Mouse (Mus musculus) forebrain, embryonic 13.5 days (tissue): ENCODE measurements around the gene Efna5. TPM values are rescaled to one million over a fixed set of nuclear protein-coding genes. Genes with fewer than 3 reads are reported as not detected.

ENCODE experiments used
- ATAC-seq: fragments of 200-750 bp; cut with Nextera tagmentation; 2 replicates; pipeline ENCODE4 v1.8.0; 2017
- H3K27ac ChIP-seq: fragments of 300-500 bp; sonication (generic); 2 replicates; pipeline ENCODE4 v1.5.1; 2015; ENCODE audit warnings: inconsistent platforms, mild to moderate bottlenecking, moderate library complexity
- H3K27me3 ChIP-seq: fragments of 300-500 bp; sonication (generic); 2 replicates; pipeline ENCODE4 v1.6.1; 2015; ENCODE audit warnings: mild to moderate bottlenecking, inconsistent platforms
- H3K36me3 ChIP-seq: fragments of 300-500 bp; sonication (generic); 2 replicates; pipeline ENCODE4 v1.6.1; 2015; ENCODE audit warnings: mild to moderate bottlenecking, inconsistent platforms; ENCODE audit not compliant: poor library complexity, severe bottlenecking
- H3K4me1 ChIP-seq: fragments of 300-500 bp; sonication (generic); 2 replicates; pipeline ENCODE4 v1.6.1; 2015; ENCODE audit warnings: inconsistent platforms
- H3K4me2 ChIP-seq: fragments of 300-500 bp; sonication (generic); 2 replicates; pipeline ENCODE4 v1.6.1; 2015; ENCODE audit warnings: inconsistent platforms, mild to moderate bottlenecking, moderate library complexity
- H3K4me3 ChIP-seq: fragments of 300-500 bp; sonication (generic); 2 replicates; pipeline ENCODE4 v1.5.1; 2015; ENCODE audit warnings: mild to moderate bottlenecking, inconsistent platforms
- H3K9ac ChIP-seq: fragments of 300-500 bp; sonication (generic); 2 replicates; pipeline ENCODE4 v1.6.1; 2015; ENCODE audit warnings: mild to moderate bottlenecking, inconsistent platforms
- H3K9me3 ChIP-seq: fragments of 300-500 bp; sonication (generic); replicated peaks from 2 replicates; pipeline ENCODE4 v1.6.1; 2016; ENCODE audit warnings: inconsistent platforms
- WGBS: fragments of 180-500 bp; shearing (Covaris S2); methylation state at CpG from one replicate; pipeline ENCODE4 v1.1.7; 2015; 5-methylcytosine and 5-hydroxymethylcytosine counted together
- polyA plus RNA-seq: library from polyadenylated mRNA; unstranded; fragments of >200 nt; fragmentation: Nextera tagmentation; extraction: Ambion mirVana; gene quantifications from 2 replicates; pipeline ENCODE4 v1.2.1, GENCODE M21; 2015

Gene Efna5
- polyA plus RNA-seq, 1 experiment from 2014 or later, result 27.2 TPM

- no peak for ATAC-seq
- Histone ChIP-seq H3K4me1 (peaks cover 30% of the 10 kb centered on the region), H3K9ac (no peak overlapping the region), H3K9me3 (no peaks in the 10 kb centered on the region), H3K4me2 (no peak overlapping the region), H3K36me3 (no peaks in the 10 kb centered on the region), H3K27ac (no peak overlapping the region), H3K27me3 (no peaks in the 10 kb centered on the region), H3K4me3 (no peak overlapping the region)
- 9% methylated on average over 1 of the region's 1 CpGs for WGBS
Measured at GRCm38 (mm10) chr17:62628474-62628873, 252.6 kb downstream of the Efna5 start.

- Histone ChIP-seq H3K9ac (no peak overlapping the region), H3K27me3 (no peaks in the 10 kb centered on the region), H3K4me3 (no peak overlapping the region), H3K36me3 (no peaks in the 10 kb centered on the region), H3K9me3 (no peaks in the 10 kb centered on the region), H3K4me1 (peaks cover 30% of the 10 kb centered on the region), H3K27ac (no peak overlapping the region), H3K4me2 (no peak overlapping the region)
- no peak for ATAC-seq
- WGBS, result 89% methylated on average over 1 of the region's 1 CpGs
Measured at GRCm38 (mm10) chr17:62627508-62627907, 253.6 kb downstream of the Efna5 start.

- no peak overlapping the region for H3K9ac ChIP-seq
- no peak overlapping the region for H3K27ac ChIP-seq
- no peak overlapping the region for H3K4me3 ChIP-seq
- peak; percentile 28; the same call in 1 of the 2 replicates for ATAC-seq
- H3K4me2 ChIP-seq, result no peak overlapping the region
- no peaks in the 10 kb centered on the region for H3K9me3 ChIP-seq
- no peaks in the 10 kb centered on the region for H3K27me3 ChIP-seq
- H3K4me1 ChIP-seq, result peaks cover 31% of the 10 kb centered on the region
- WGBS, result 67% methylated on average over 8 of the region's 8 CpGs
- H3K36me3 ChIP-seq, result no peaks in the 10 kb centered on the region
Measured at GRCm38 (mm10) chr17:62625646-62626020, 255.5 kb downstream of the Efna5 start.

- Histone ChIP-seq H3K9ac (no peak overlapping the region), H3K4me2 (no peak overlapping the region), H3K36me3 (no peaks in the 10 kb centered on the region), H3K4me1 (peaks cover 37% of the 10 kb centered on the region), H3K27ac (no peak overlapping the region; the same call in 1 of the 2 replicates), H3K27me3 (no peaks in the 10 kb centered on the region), H3K4me3 (no peak overlapping the region), H3K9me3 (no peaks in the 10 kb centered on the region)
- 0 out of 2 replicates have a peak, but pooled peaks have one; percentile 25 for ATAC-seq
- WGBS, result 68% methylated on average over 8 of the region's 8 CpGs
Measured at GRCm38 (mm10) chr17:62624804-62625645, 256.1 kb downstream of the Efna5 start.

GRCm38 (mm10) chr17:62623224-62623623 lies 257.9 kb downstream of the Efna5 start:
- Histone ChIP-seq H3K4me2 (no peak overlapping the region), H3K9me3 (no peaks in the 10 kb centered on the region), H3K36me3 (no peaks in the 10 kb centered on the region), H3K27me3 (no peaks in the 10 kb centered on the region), H3K9ac (no peak overlapping the region), H3K27ac (no peak overlapping the region), H3K4me3 (no peak overlapping the region), H3K4me1 (peaks cover 34% of the 10 kb centered on the region)
- WGBS, result 87% methylated on average over 3 of the region's 3 CpGs
- no peak for ATAC-seq

- Histone ChIP-seq H3K4me1 (peaks cover 29% of the 10 kb centered on the region), H3K4me3 (no peak overlapping the region), H3K9me3 (no peaks in the 10 kb centered on the region), H3K9ac (no peak overlapping the region), H3K36me3 (no peaks in the 10 kb centered on the region), H3K27me3 (no peaks in the 10 kb centered on the region), H3K4me2 (no peak overlapping the region), H3K27ac (no peak overlapping the region)
- WGBS, result 82% methylated on average over 4 of the region's 4 CpGs
- ATAC-seq, result no peak
Measured at GRCm38 (mm10) chr17:62622481-62622880, 258.6 kb downstream of the Efna5 start.

- ATAC-seq, result peak; percentile 38; the same call in 1 of the 2 replicates
- Histone ChIP-seq H3K4me2 (no peak overlapping the region), H3K27ac (no peak overlapping the region; the same call in 1 of the 2 replicates), H3K4me1 (peaks cover 32% of the 10 kb centered on the region), H3K9ac (no peak overlapping the region), H3K4me3 (no peak overlapping the region), H3K9me3 (no peaks in the 10 kb centered on the region), H3K27me3 (peaks cover 8% of the 10 kb centered on the region), H3K36me3 (no peaks in the 10 kb centered on the region)
- WGBS, result 60% methylated on average over 6 of the region's 6 CpGs
Measured at GRCm38 (mm10) chr17:62615159-62615558, 266.0 kb downstream of the Efna5 start.

GRCm38 (mm10) chr17:62614708-62615107 lies 266.4 kb downstream of the Efna5 start:
- H3K9me3 ChIP-seq, result no peaks in the 10 kb centered on the region
- 24% methylated on average over 6 of the region's 6 CpGs for WGBS
- no peaks in the 10 kb centered on the region for H3K36me3 ChIP-seq
- peak overlapping the region; percentile 14; the same call in 1 of the 2 replicates for H3K27ac ChIP-seq
- H3K4me2 ChIP-seq, result peak overlapping the region; percentile 42
- peak; percentile 54; the same call in 1 of the 2 replicates for ATAC-seq
- H3K4me3 ChIP-seq, result no peak overlapping the region
- H3K9ac ChIP-seq, result no peak overlapping the region
- peaks cover 11% of the 10 kb centered on the region for H3K27me3 ChIP-seq
- peaks cover 28% of the 10 kb centered on the region for H3K4me1 ChIP-seq

GRCm38 (mm10) chr17:62614237-62614636 lies 266.9 kb downstream of the Efna5 start:
- peaks cover 15% of the 10 kb centered on the region for H3K27me3 ChIP-seq
- peak overlapping the region; percentile 42 for H3K4me2 ChIP-seq
- no peak overlapping the region for H3K4me3 ChIP-seq
- WGBS, result 4% methylated on average over 8 of the region's 8 CpGs
- no peaks in the 10 kb centered on the region for H3K36me3 ChIP-seq
- peaks cover 30% of the 10 kb centered on the region for H3K4me1 ChIP-seq
- H3K27ac ChIP-seq, result no peak overlapping the region
- peak; percentile 43; the same call in 1 of the 2 replicates for ATAC-seq
- peak overlapping the region; percentile 22; the same call in 1 of the 2 replicates for H3K9ac ChIP-seq
- no peaks in the 10 kb centered on the region for H3K9me3 ChIP-seq

- Histone ChIP-seq H3K27ac (no peak overlapping the region), H3K4me2 (no peak overlapping the region), H3K36me3 (no peaks in the 10 kb centered on the region), H3K9ac (no peak overlapping the region), H3K4me3 (no peak overlapping the region), H3K9me3 (no peaks in the 10 kb centered on the region), H3K27me3 (peaks cover 16% of the 10 kb centered on the region), H3K4me1 (peaks cover 40% of the 10 kb centered on the region)
- WGBS, result 92% methylated on average over 11 of the region's 11 CpGs
- ATAC-seq, result no peak
Measured at GRCm38 (mm10) chr17:62613232-62613631, 267.9 kb downstream of the Efna5 start.

- 11% methylated on average over 8 of the region's 8 CpGs for WGBS
- H3K9me3 ChIP-seq, result no peaks in the 10 kb centered on the region
- ATAC-seq, result peak; percentile 16; the same call in 1 of the 2 replicates
- H3K27me3 ChIP-seq, result peaks cover 18% of the 10 kb centered on the region
- no peak overlapping the region for H3K4me3 ChIP-seq
- no peak overlapping the region for H3K4me2 ChIP-seq
- no peak overlapping the region for H3K9ac ChIP-seq
- peaks cover 29% of the 10 kb centered on the region for H3K4me1 ChIP-seq
- no peak overlapping the region for H3K27ac ChIP-seq
- H3K36me3 ChIP-seq, result no peaks in the 10 kb centered on the region
Measured at GRCm38 (mm10) chr17:62608145-62608544, 273.0 kb downstream of the Efna5 start.

GRCm38 (mm10) chr17:62607304-62607914 lies 273.7 kb downstream of the Efna5 start:
- Histone ChIP-seq H3K9ac (0 out of 2 replicates have a peak overlapping the region, but pooled peaks have one; percentile 16), H3K4me1 (peaks cover 29% of the 10 kb centered on the region), H3K4me3 (no peak overlapping the region), H3K9me3 (no peaks in the 10 kb centered on the region), H3K27ac (no peak overlapping the region; the same call in 1 of the 2 replicates), H3K27me3 (peaks cover 14% of the 10 kb centered on the region), H3K4me2 (peak overlapping the region; percentile 38), H3K36me3 (no peaks in the 10 kb centered on the region)
- peak; percentile 78 for ATAC-seq
- 28% methylated on average over 18 of the region's 18 CpGs for WGBS
